Mouse (Mus musculus) kidney, adult 2 months (tissue): ENCODE measurements around the gene Rab6b.

ENCODE experiments used
- CTCF ChIP-seq: fragments of 200-500 bp; conservative IDR thresholded peaks from 2 replicates; pipeline ENCODE4 v1.5.1; 2011; ENCODE audit warnings: low read depth, mild to moderate bottlenecking, control low read depth, low read length, moderate library complexity, mixed read lengths; ENCODE audit not compliant: insufficient read depth, insufficient read length
- POLR2A ChIP-seq: fragments of 200-500 bp; IDR thresholded peaks from one replicate; pipeline ENCODE4 v1.6.1; 2011; ENCODE audit warnings: low read depth, low read length, control low read depth

DNA sequence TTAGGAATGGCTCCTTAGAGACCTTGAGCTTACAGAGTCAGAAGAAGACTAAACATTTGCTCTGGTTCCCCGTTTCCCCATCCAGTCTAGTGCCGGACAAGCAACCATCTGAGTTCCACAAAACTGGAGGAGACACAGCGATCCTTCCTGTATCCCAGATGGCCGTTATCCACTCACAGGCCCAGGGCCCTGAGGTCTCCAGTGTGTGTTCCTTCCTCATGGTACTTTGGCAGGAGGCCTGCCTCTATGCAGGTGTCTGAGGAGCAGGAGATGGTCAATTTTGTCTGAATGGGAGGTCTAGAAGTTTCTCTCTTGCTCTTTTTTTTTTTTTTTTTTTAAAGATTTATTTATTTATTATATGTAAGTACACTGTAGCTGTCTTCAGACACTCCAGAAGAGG lies 13.2 kb downstream of the Rab6b start:
- TF ChIP-seq CTCF, result no peak
- no peak for TF ChIP-seq POLR2A
